Mouse (Mus musculus): ENCODE measurements around the gene Thtpa.

- TF ChIP-seq CTCF (conservative IDR thresholded peaks at IDR 0.05; ENCODE audit: insufficient read depth, insufficient read length, low read depth, low read length) (no peak), POLR2A (IDR thresholded peaks at IDR 0.05; ENCODE audit: low read depth, low read length) (no peak)
Measured at GRCm38 (mm10) chr14:55071756-55072155, 22.8 kb upstream of the Thtpa start.
